Mouse (Mus musculus): ENCODE measurements at regions not wholly inside any gene's neighbourhood (a gene's known extent, or its start where the extent isn't known, plus 50 kb on each side); places are given as distances from the start of the nearest gene placed in this dataset.

GRCm38 (mm10) chr2:171406057-171406456, 637.2 kb downstream of the Cbln4 start:
- Histone ChIP-seq H3K4me3 (replicated peaks; ENCODE audit: extremely low read depth, low read depth, low read length) (no peak overlapping the region), H3K4me1 (ENCODE audit: control insufficient read depth, insufficient read depth, low read length) (no peaks in the 10 kb centered on the region)
- WGBS = 90% methylated on average over 2 of the region's 2 CpGs
- TF ChIP-seq CTCF (IDR thresholded peaks at IDR 0.05; ENCODE audit: insufficient read depth, low read length) = no peak
- TF ChIP-seq POLR2A (IDR thresholded peaks at IDR 0.05; ENCODE audit: borderline replicate concordance, extremely low read depth, low read depth, low read length) = no peak
- DNase-seq = no peak

- TF ChIP-seq POLR2A (IDR thresholded peaks at IDR 0.05; ENCODE audit: borderline replicate concordance, extremely low read depth, low read depth, low read length) (no peak), CTCF (IDR thresholded peaks at IDR 0.05; ENCODE audit: insufficient read depth, low read length) (no peak)
- no peak for DNase-seq
- Histone ChIP-seq H3K4me1 (ENCODE audit: control insufficient read depth, insufficient read depth, low read length) (no peaks in the 10 kb centered on the region), H3K4me3 (replicated peaks; ENCODE audit: extremely low read depth, low read depth, low read length) (no peak overlapping the region)
- 47% methylated on average over 1 of the region's 1 CpGs for WGBS
Measured at GRCm38 (mm10) chr2:171388936-171389335, 654.3 kb downstream of the Cbln4 start.

GRCm38 (mm10) chr2:171373457-171373856, 641.9 kb downstream of the Dok5 start:
- TF ChIP-seq CTCF (IDR thresholded peaks at IDR 0.05; ENCODE audit: insufficient read depth, low read length) = no peak
- no peak for TF ChIP-seq POLR2A (IDR thresholded peaks at IDR 0.05; ENCODE audit: borderline replicate concordance, extremely low read depth, low read depth, low read length)
- no peak for DNase-seq
- no peaks in the 10 kb centered on the region; the same call in none of the 2 replicates for H3K4me1 ChIP-seq (ENCODE audit: control insufficient read depth, insufficient read depth, low read length)
- H3K4me3 ChIP-seq (replicated peaks; ENCODE audit: extremely low read depth, low read depth, low read length) = no peak overlapping the region
- WGBS = 39% methylated on average over 1 of the region's 1 CpGs

GRCm38 (mm10) chr2:171373016-171373415, 641.4 kb downstream of the Dok5 start:
- DNase-seq = no peak
- no peak overlapping the region for H3K4me3 ChIP-seq (replicated peaks; ENCODE audit: extremely low read depth, low read depth, low read length)
- 54% methylated on average over 7 of the region's 7 CpGs for WGBS
- TF ChIP-seq CTCF (IDR thresholded peaks at IDR 0.05; ENCODE audit: insufficient read depth, low read length) = no peak
- TF ChIP-seq POLR2A (IDR thresholded peaks at IDR 0.05; ENCODE audit: borderline replicate concordance, extremely low read depth, low read depth, low read length) = no peak
- no peaks in the 10 kb centered on the region; the same call in none of the 2 replicates for H3K4me1 ChIP-seq (ENCODE audit: control insufficient read depth, insufficient read depth, low read length)

- no peak for TF ChIP-seq CTCF (IDR thresholded peaks at IDR 0.05; ENCODE audit: insufficient read depth, low read length)
- no peak for DNase-seq
- H3K4me3 ChIP-seq (replicated peaks; ENCODE audit: extremely low read depth, low read depth, low read length) = no peak overlapping the region
- no peaks in the 10 kb centered on the region; the same call in none of the 2 replicates for H3K4me1 ChIP-seq (ENCODE audit: control insufficient read depth, insufficient read depth, low read length)
- 26% methylated on average over 5 of the region's 5 CpGs for WGBS
Measured at GRCm38 (mm10) chr2:171371751-171372150, 640.1 kb downstream of the Dok5 start.

- WGBS = 55% methylated on average over 8 of the region's 8 CpGs
- DNase-seq = no peak
Measured at GRCm38 (mm10) chr2:171365553-171365952, 633.9 kb downstream of the Dok5 start.

GRCm38 (mm10) chr2:171364621-171365020, 633.0 kb downstream of the Dok5 start:
- Histone ChIP-seq H3K4me3 (replicated peaks; ENCODE audit: extremely low read depth, low read depth, low read length) (no peak overlapping the region), H3K4me1 (ENCODE audit: control insufficient read depth, insufficient read depth, low read length) (no peaks in the 10 kb centered on the region; the same call in 1 of the 2 replicates)
- no peak for DNase-seq
- TF ChIP-seq POLR2A (IDR thresholded peaks at IDR 0.05; ENCODE audit: borderline replicate concordance, extremely low read depth, low read depth, low read length) (no peak), CTCF (IDR thresholded peaks at IDR 0.05; ENCODE audit: insufficient read depth, low read length) (no peak)
- 89% methylated on average over 3 of the region's 3 CpGs for WGBS

More at GRCm38 (mm10) chr2:171365553-171365952, 633.9 kb downstream of the Dok5 start:
- no peaks in the 10 kb centered on the region; the same call in none of the 2 replicates for H3K4me1 ChIP-seq (ENCODE audit: control insufficient read depth, insufficient read depth, low read length)
- H3K4me3 ChIP-seq (replicated peaks; ENCODE audit: extremely low read depth, low read depth, low read length) = no peak overlapping the region
- no peak for TF ChIP-seq CTCF (IDR thresholded peaks at IDR 0.05; ENCODE audit: insufficient read depth, low read length)
- no peak for TF ChIP-seq POLR2A (IDR thresholded peaks at IDR 0.05; ENCODE audit: borderline replicate concordance, extremely low read depth, low read depth, low read length)

GRCm38 (mm10) chr2:171363381-171363780, 631.8 kb downstream of the Dok5 start:
- TF ChIP-seq CTCF (IDR thresholded peaks at IDR 0.05; ENCODE audit: insufficient read depth, low read length) (no peak), POLR2A (IDR thresholded peaks at IDR 0.05; ENCODE audit: borderline replicate concordance, extremely low read depth, low read depth, low read length) (no peak)
- DNase-seq = no peak
- H3K4me1 ChIP-seq (ENCODE audit: control insufficient read depth, insufficient read depth, low read length) = no peaks in the 10 kb centered on the region

GRCm38 (mm10) chr2:171358071-171358760, 626.6 kb downstream of the Dok5 start:
- 73% methylated on average over 8 of the region's 8 CpGs for WGBS

More at GRCm38 (mm10) chr2:171363381-171363780, 631.8 kb downstream of the Dok5 start:
- H3K4me3 ChIP-seq (replicated peaks; ENCODE audit: extremely low read depth, low read depth, low read length) = no peak overlapping the region
- 61% methylated on average over 3 of the region's 3 CpGs for WGBS

GRCm38 (mm10) chr2:171348156-171348555, 616.5 kb downstream of the Dok5 start:
- no peak for TF ChIP-seq POLR2A (IDR thresholded peaks at IDR 0.05; ENCODE audit: borderline replicate concordance, extremely low read depth, low read depth, low read length)
- no peak for TF ChIP-seq CTCF (IDR thresholded peaks at IDR 0.05; ENCODE audit: insufficient read depth, low read length)
- Histone ChIP-seq H3K4me1 (ENCODE audit: control insufficient read depth, insufficient read depth, low read length) (no peaks in the 10 kb centered on the region), H3K4me3 (replicated peaks; ENCODE audit: extremely low read depth, low read depth, low read length) (no peak overlapping the region)
- DNase-seq = no peak
- 71% methylated on average over 2 of the region's 2 CpGs for WGBS

More at GRCm38 (mm10) chr2:171358071-171358760, 626.6 kb downstream of the Dok5 start:
- H3K4me3 ChIP-seq (replicated peaks; ENCODE audit: extremely low read depth, low read depth, low read length) = no peak overlapping the region
- no peak for DNase-seq
- TF ChIP-seq POLR2A (IDR thresholded peaks at IDR 0.05; ENCODE audit: borderline replicate concordance, extremely low read depth, low read depth, low read length) = no peak
- no peak for TF ChIP-seq CTCF (IDR thresholded peaks at IDR 0.05; ENCODE audit: insufficient read depth, low read length)
- no peaks in the 10 kb centered on the region for H3K4me1 ChIP-seq (ENCODE audit: control insufficient read depth, insufficient read depth, low read length)

Data from lung, adult 2 months (tissue).